Comparison of ENCODE assay signal across 8 mouse cellular contexts in genomic region chr4:155563400-155564231, GRCm38 (mm10). TPM values are rescaled to one million over a fixed set of nuclear protein-coding genes. Genes with fewer than 3 reads are reported as not detected.
A peak's percentile ranks its signal among the peaks of the same experiment; 100 is the strongest.
DNase-seq lines count a peak whose midpoint lies in the region; ATAC-seq and TF ChIP-seq lines count a peak whose summit lies in the region.

No protein-coding gene starts in this region.

- peak; percentile 93 to 95 for DNase-seq in gastrocnemius, adult 8-10 months (ENCODE audit: low spot score in 2 of 2)
- peak; percentile 88 for DNase-seq in hindlimb bud, embryonic 11.5 days (ENCODE audit: extremely low spot score, low read depth, low spot score)
- peak; percentile 83 to 94 for DNase-seq in left cerebral cortex, adult 8-10 months (ENCODE audit: low spot score in 2 of 2)
- DNase-seq in right cerebral cortex, postnatal 10 days (ENCODE audit: low spot score in 2 of 2), result peak; percentile 96
- DNase-seq in urinary bladder, postnatal 25 days (ENCODE audit: low spot score), result peak; percentile 92

- H3K4me1 ChIP-seq in cortical plate, adult 2 months (ENCODE audit: control insufficient read depth, insufficient read depth, low read length), result peaks cover 6% of the 10 kb centered on the region; the same call in 1 of the 2 replicates
- peaks cover 84% of the 10 kb centered on the region for H3K4me1 ChIP-seq in megakaryocyte, embryonic 14.5 days

- TF ChIP-seq POLR2A in cortical plate, adult 2 months (IDR thresholded peaks at IDR 0.05; ENCODE audit: extremely low read depth, insufficient read depth, low read length), result peak; percentile 62; the same call in 1 of the 2 replicates

- peak overlapping the region; percentile 85 for H3K4me3 ChIP-seq in cortical plate, adult 2 months (ENCODE audit: insufficient read depth, low read length)
- H3K4me3 ChIP-seq in megakaryocyte, embryonic 14.5 days (replicated peaks), result peak overlapping the region; percentile 99

- H3K9me3 ChIP-seq in megakaryocyte, embryonic 14.5 days, result no peaks in the 10 kb centered on the region

- H3K27ac ChIP-seq in cortical plate, adult 2 months (ENCODE audit: insufficient read depth, low read length), result peak overlapping the region; percentile 82

- ATAC-seq in activated CD4-positive, CD25-positive, alpha-beta regulatory T cell, adult 4 months, result peak; percentile 78

- H3K27me3 ChIP-seq in megakaryocyte, embryonic 14.5 days (replicated peaks), result no peaks in the 10 kb centered on the region

- peaks cover 43% of the 10 kb centered on the region for H3K36me3 ChIP-seq in megakaryocyte, embryonic 14.5 days (replicated peaks; ENCODE audit: low read length)

- 0 out of 2 replicates have a peak, but pooled peaks have one; percentile 2 for TF ChIP-seq CTCF in cortical plate, adult 2 months (IDR thresholded peaks at IDR 0.05; ENCODE audit: extremely low read depth, insufficient read depth, low read length)

RNA-seq across cellular contexts. Expression of gene Nadk, which starts 1.4 kb away (rescaled TPM):
- polyA plus RNA-seq in activated CD4-positive, CD25-positive, alpha-beta regulatory T cell, adult 4 months (2017; shearing (Covaris generic)), result 10 to 100 TPM; 42.7 to 49.1 TPM
- 66.9 and 70.1 TPM in 2 replicates for polyA plus RNA-seq in cortical plate, adult 2 months (2012; rRNA removed)
- 10 to 100 TPM; 10.8 to 19.0 (median 15.8) TPM for total RNA-seq in gastrocnemius, adult 8-10 months (2022)
- 10 to 100 TPM; 43.2 to 55.5 (median 52.6) TPM for total RNA-seq in left cerebral cortex, adult 8-10 months (2022)
- polyA plus RNA-seq in megakaryocyte, embryonic 14.5 days (2012; ENCODE audit: insufficient read depth, low replicate concordance), result 38.7 and 54.4 TPM in 2 replicates

RNA-seq across cellular contexts. Expression of gene Slc35e2, which starts 37.6 kb away (rescaled TPM):
- 1 to 10 TPM; 6.2 to 8.3 TPM for polyA plus RNA-seq in activated CD4-positive, CD25-positive, alpha-beta regulatory T cell, adult 4 months (2017; shearing (Covaris generic))
- 16.8 and 18.1 TPM in 2 replicates for polyA plus RNA-seq in cortical plate, adult 2 months (2012; rRNA removed)
- 1 to 10 TPM; 2.8 to 3.8 (median 3.4) TPM for total RNA-seq in gastrocnemius, adult 8-10 months (2022)
- 10 to 100 TPM; 42.9 to 50.6 (median 43.8) TPM for total RNA-seq in left cerebral cortex, adult 8-10 months (2022)
- 0.17 and 0.60 TPM in 2 replicates for polyA plus RNA-seq in megakaryocyte, embryonic 14.5 days (2012; ENCODE audit: insufficient read depth, low replicate concordance)

Comparison
In these comparisons a context has a peak if more than half of its experiments do, and no peak if none do; other contexts are left out.
1. Peak in every context shown above with its lines: DNase-seq, ATAC-seq, H3K4me3 ChIP-seq and H3K27ac ChIP-seq.